Mouse (Mus musculus) left cerebral cortex, postnatal 10 days (tissue): ENCODE results near the gene Lingo2. TPM values are rescaled to one million over a fixed set of nuclear protein-coding genes. Genes with fewer than 3 reads are reported as not detected.

ENCODE experiments used
- DNase-seq, 2 experiments: peaks; one replicate each; pipeline ENCODE4 v3.0.0; 2021 to 2022; ENCODE audit warnings: low spot score in 2 of 2, mixed read lengths in 1 of 2; ENCODE audit errors: extremely low spot score in 1 of 2
- intact Hi-C: fragments of 180-260 bp; cut with DNase I; formaldehyde crosslinking; loops from one replicate; pipeline ENCODE4 v1.15.1; 2025
- total RNA-seq, 2 experiments: library from RNA; stranded (reverse); gene quantifications; 2 replicates each; pipeline ENCODE4 v1.2.3; 2021

Gene Lingo2
- total RNA-seq, 2 experiments from 2014 or later = 88.1 to 91.8 TPM

GRCm38 (mm10) chr4:35951251-35951650 is 1000.3 kb downstream of the Lingo2 start:
- intact Hi-C loops = no loop called here
- DNase-seq = no peak

GRCm38 (mm10) chr4:35934056-35934661 is 1017.4 kb downstream of the Lingo2 start:
- intact Hi-C loops = no loop called here
- no peak for DNase-seq

- intact Hi-C loops = no loop called here
Observed at GRCm38 (mm10) chr4:35927722-35928121, 1023.8 kb downstream of the Lingo2 start.

GRCm38 (mm10) chr4:35917453-35917852 is 1034.1 kb downstream of the Lingo2 start:
- intact Hi-C loops = no loop called here
- no peak for DNase-seq

More at GRCm38 (mm10) chr4:35927722-35928121, 1023.8 kb downstream of the Lingo2 start:
- no peak for DNase-seq

GRCm38 (mm10) chr4:35897769-35898564 is 1053.6 kb downstream of the Lingo2 start:
- intact Hi-C loops = no loop called here
- no peak for DNase-seq

GRCm38 (mm10) chr4:35885591-35886542 is 1065.7 kb downstream of the Lingo2 start:
- peak in 1 of 2 experiments; percentile 57 for DNase-seq

GRCm38 (mm10) chr4:35884946-35885460 is 1066.5 kb downstream of the Lingo2 start:
- DNase-seq = no peak
- intact Hi-C loops = no loop called here

More at GRCm38 (mm10) chr4:35885591-35886542, 1065.7 kb downstream of the Lingo2 start:
- intact Hi-C loops = no loop called here

GRCm38 (mm10) chr4:35846518-35846917 is 1105.0 kb downstream of the Lingo2 start:
- no peak for DNase-seq
- intact Hi-C loops = no loop called here

GRCm38 (mm10) chr4:35845140-35845539 is 1106.4 kb downstream of the Lingo2 start:
- DNase-seq = peak in 1 of 2 experiments; percentile 4
- intact Hi-C loops = no loop called here

- intact Hi-C loops = no loop called here
- no peak for DNase-seq
Observed at GRCm38 (mm10) chr4:35844518-35844917, 1107.0 kb downstream of the Lingo2 start.

GRCm38 (mm10) chr4:35823322-35823870 is 1128.2 kb downstream of the Lingo2 start:
- DNase-seq = no peak
- intact Hi-C loops = no loop called here

- DNase-seq = no peak
- intact Hi-C loops = no loop called here
Observed at GRCm38 (mm10) chr4:35820701-35821100, 1130.8 kb downstream of the Lingo2 start.

GRCm38 (mm10) chr4:35814698-35815097 is 1136.8 kb downstream of the Lingo2 start:
- intact Hi-C loops = no loop called here
- DNase-seq = no peak

- no peak for DNase-seq
- intact Hi-C loops = no loop called here
Observed at GRCm38 (mm10) chr4:35807497-35808210, 1143.9 kb downstream of the Lingo2 start.

- no peak for DNase-seq
- intact Hi-C loops = no loop called here
Observed at GRCm38 (mm10) chr4:35806881-35807464, 1144.6 kb downstream of the Lingo2 start.

GRCm38 (mm10) chr4:35784255-35784921 is 1167.2 kb downstream of the Lingo2 start:
- no peak for DNase-seq
- intact Hi-C loops = no loop called here

- intact Hi-C loops = no loop called here
- DNase-seq = no peak
Observed at GRCm38 (mm10) chr4:35770810-35771209, 1180.7 kb downstream of the Lingo2 start.
